Mouse (Mus musculus) left cerebral cortex, postnatal 14 days (tissue): ENCODE results near the gene Tmem163. TPM values are rescaled to one million over a fixed set of nuclear protein-coding genes. Genes with fewer than 3 reads are reported as not detected.

ENCODE experiments used
- DNase-seq, 2 experiments: peaks; one replicate each; pipeline ENCODE4 v3.0.0; 2021 to 2022; ENCODE audit warnings: low spot score in 2 of 2, mixed read lengths in 1 of 2
- intact Hi-C: fragments of 180-260 bp; cut with DNase I; formaldehyde crosslinking; loops from one replicate; pipeline ENCODE4 v1.15.1; 2025
- total RNA-seq, 2 experiments: library from RNA; stranded (reverse); gene quantifications; 2 replicates each; pipeline ENCODE4 v1.2.3; 2021

Tmem163 gene
- total RNA-seq, 2 experiments from 2014 or later = 34.3 to 37.5 TPM

DNA sequence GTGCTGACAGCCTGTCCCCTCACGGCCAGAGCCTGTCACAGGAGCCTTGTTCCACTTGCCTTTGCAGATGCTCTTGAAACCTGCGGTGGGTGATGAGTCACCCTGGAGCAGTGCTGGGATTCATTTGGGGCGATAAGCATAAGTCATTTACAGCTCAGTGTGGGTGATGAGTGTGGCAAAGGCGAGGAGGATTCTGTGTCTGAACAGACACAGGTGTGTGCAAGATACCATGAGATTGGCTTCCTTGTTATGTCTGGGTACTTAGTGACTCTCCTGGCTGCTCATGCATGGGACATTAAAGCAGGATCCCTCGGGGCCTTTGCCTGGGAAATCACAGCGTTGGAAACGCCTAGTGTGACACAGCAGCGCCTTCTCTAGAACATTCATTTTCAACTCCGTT lies 218.3 kb downstream of the Tmem163 start:
- DNase-seq = peak in 1 of 2 experiments; percentile 24
- intact Hi-C loops = no loop called here

DNA sequence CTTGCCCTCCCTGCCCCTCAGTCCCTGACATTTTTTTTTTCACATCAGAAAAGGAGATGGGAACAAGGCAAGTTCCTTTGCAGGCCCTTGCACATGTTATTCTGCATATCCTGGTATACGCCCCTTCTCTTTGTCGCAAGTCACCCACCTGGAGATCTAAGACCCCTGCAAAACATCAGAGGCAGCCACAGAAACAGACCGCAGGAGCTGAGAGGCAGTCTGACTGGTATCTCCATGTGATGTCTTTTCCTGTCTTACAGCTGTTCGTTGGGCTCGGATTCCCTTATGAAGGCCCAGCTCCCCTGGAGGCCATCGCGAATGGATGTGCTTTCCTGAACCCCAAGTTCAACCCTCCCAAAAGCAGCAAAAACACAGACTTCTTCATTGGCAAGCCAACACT lies 219.8 kb downstream of the Tmem163 start:
- intact Hi-C loops = loop anchor here (5.0 kb wide), 2 partner anchors 257 to 442 kb away; no protein-coding TSS in a partner anchor
- no peak for DNase-seq

DNA sequence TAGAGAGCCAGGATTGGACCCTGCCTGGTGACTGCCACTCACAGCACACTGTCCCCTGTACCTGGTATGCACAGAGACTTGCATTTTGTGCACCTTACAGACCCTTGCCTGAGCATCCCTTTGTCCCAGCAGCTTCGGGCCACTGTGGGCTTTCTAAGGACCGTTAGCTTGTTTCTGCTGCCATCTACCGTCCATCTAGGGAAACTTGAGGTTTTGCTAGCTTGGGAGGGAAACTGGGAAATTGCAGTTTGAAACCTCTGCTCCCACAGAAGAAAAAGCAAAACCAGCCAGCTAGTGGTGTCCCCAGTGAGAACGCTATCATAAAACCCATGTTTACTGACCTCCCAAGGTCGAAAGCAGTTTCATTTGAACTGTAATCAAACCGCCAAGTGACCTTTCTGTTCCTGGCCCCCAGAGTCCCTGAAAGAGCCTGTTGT lies 220.3 kb downstream of the Tmem163 start:
- intact Hi-C loops = loop anchor here (5.0 kb wide), 2 partner anchors 257 to 442 kb away; no protein-coding TSS in a partner anchor

DNA sequence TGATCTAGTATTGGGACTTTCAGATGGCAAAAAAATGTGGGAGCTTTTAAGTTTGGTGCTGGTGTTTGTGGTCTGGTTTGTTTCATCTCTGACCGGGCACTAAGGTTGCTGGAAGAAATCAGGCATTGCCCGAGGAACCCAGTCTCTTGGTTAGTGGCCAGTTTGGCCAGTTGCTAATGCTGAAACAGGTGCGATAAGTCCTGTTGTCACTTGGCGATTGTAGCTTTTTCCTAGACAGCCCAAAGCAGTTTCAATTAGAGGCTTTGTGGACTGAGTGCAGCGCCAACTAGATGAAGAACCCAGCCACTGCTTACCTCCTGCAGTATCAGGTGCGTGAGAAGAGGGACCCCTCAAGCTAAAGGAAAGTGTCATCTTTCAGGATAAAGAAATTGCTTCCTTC lies 226.0 kb downstream of the Tmem163 start:
- intact Hi-C loops = no loop called here

More for the DNA sequence above, 220.3 kb downstream of the Tmem163 start:
- peak; percentile 62 to 78 for DNase-seq

DNA sequence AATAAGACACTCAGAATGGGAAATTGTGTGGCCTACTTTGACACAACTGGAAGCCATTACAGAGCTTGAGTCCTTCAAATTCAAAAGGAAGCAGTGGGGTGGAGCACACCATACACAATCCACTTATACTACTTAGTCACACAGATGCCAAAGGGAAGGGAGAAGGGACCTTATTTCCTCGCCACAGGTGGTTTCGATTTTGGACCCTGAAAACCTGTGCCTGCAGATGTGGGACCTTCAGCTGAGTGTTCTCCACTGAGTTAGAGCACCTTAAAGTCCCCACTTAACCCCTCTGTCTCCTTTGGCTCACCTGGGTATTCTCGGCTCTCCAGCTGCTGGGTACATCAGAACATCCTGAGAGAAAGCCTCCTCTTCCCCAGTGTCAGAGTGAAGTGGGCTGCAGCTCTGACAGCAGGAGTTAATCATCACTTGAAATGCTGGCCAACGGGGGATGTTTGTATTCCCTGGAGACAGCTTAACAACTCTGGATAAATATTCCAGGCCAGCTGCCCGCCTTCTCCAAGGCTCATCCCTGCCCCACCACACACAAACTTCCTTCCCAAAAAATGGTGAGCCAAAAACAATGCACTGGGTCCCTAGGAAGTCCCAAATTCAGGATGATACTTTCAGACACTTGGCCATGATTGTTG lies 234.4 kb downstream of the Tmem163 start:
- intact Hi-C loops = no loop called here
- no peak for DNase-seq

More for the DNA sequence above, 226.0 kb downstream of the Tmem163 start:
- DNase-seq = no peak

DNA sequence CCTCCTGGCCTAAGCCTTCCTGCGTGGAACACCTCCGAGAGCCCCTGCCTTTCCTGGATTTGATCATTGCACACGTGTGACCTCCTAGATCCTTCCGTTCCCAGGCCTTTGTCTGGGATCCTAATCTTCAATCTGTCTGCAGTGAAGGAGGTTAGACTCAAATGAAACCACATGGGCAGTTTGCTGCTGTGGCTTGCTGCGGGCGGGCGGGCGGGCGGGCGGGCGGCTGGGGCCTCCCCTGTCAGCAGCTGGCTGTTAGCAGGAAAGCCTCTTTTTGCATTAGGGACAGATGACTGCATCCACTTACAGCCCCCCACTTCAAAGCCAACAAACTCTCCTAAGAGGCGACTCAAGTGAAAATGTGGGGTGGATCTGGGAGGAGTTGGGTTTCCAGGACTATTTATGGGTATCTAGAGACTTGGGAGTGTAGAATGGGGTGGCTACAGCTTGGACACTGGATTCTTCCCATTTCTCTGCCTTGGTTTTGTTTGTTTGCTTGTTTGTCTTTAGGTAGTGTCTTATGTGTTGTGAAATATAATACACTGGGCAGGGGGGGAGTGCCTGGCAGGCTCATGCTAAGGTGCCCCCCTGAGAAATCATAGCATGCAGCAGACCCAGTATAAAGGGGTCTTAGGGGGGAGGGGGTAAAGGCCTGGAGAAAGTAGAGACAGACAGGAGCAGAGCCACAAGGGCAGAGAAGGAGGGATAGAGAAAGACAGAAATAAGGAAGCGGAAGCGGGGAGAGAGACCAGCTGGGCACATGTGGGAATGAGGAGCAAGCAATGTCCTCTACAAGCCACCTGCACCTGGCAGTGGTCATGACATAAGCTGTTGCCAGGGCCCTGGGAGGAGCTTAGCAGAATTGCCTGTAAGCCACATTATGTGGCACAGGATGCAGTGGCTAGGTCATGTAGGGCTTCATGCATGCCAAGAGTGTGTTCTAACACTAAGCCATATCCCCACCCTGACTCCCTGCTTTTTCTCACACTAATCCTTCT lies 236.2 kb downstream of the Tmem163 start:
- DNase-seq = no peak
- intact Hi-C loops = no loop called here

DNA sequence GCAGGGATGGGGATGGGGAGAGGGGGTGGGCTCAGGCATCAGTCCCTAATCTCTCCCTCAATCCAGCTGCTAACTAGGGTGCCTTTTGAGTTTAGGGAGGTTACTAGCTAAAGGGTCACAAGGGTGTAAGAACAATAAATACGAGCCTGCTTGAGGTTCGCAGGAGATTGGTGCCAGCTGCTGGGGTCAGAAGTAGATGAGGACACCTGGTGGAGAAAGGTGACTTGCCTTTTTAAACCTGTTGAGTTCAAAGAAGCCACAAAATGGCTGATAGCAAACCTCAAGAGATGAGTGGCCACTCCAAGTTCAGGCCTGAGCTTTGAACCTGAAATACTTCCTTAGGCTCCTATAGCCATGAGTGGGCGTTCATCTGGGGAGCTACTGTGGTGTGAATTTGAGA lies 237.6 kb downstream of the Tmem163 start:
- intact Hi-C loops = no loop called here
- DNase-seq = no peak

DNA sequence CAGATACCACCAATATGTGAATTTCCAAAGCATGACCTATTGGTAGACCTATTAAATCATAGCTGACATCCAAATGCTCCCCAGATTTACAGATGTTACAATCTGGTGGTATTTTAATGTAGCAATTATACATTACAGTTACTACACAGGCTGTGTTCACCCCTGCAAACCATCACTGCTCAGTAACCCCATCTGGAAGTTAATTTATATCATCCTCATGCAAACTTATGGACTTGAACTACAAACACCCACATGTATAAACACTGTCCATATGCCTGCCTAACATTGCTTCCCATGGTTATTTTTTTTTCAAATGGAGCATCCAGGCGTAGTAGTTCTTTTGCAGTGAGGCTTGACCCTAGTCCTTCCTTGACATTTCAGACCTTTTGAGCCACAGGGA lies 238.3 kb downstream of the Tmem163 start:
- no peak for DNase-seq
- intact Hi-C loops = no loop called here

DNA sequence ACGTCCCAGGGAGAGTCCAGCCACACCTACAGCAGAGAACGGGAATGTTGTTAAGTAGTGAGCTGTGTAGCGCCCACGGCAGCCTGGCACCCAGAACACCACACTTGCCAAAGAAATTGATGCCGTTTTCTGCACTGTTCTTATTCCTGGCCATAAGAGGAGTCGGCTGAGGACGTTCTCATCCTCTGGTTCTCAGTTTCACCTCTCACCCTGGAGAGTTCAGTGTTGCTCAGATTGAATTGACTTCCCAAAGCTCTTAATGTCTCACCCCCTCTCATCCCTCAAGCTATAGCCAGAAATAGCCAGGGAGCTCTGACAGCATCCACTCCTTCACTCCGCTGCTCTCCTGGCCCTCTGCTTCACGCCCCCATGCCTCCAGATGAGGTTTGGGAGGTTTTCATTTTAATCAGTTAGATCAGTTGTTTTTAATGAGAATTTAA lies 239.9 kb downstream of the Tmem163 start:
- intact Hi-C loops = no loop called here
- peak; percentile 38 to 64 for DNase-seq

DNA sequence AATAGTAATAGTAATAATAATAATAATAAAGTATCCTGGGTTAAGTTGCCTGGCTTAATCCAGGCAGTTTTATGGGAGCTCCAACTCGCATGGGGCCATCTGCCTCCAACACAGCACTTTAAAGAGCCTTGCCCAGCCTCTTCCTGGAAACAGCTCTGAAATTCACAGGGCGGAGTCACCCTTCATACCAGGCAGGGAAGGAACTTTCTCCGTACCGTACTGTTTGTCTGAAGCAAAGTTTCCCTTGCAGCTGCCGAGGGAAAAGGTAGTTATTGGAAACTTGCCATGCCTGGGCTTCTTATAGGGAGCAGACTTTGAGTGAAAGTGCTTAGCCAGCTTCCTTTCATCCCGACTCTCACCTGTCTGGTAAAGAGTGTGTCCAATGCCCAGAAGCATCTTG lies 242.3 kb downstream of the Tmem163 start:
- intact Hi-C loops = no loop called here
- DNase-seq = no peak

Other genes starting within 250 kb of the Tmem163 start
- not detected for gene Acmsd, start 49.9 kb upstream of the Tmem163 start, total RNA-seq
- gene Ccnt2, start 94.6 kb upstream of the Tmem163 start, total RNA-seq = 10 to 100 TPM; 55.0 to 59.4 TPM
- 1 to 10 TPM; 4.7 to 7.5 TPM for gene Map3k19, start 175.5 kb upstream of the Tmem163 start, total RNA-seq
- 10 to 100 TPM; 65.4 to 67.9 TPM for gene Rab3gap1, start 189.2 kb upstream of the Tmem163 start, total RNA-seq